ENCODE assay signal across 8 mouse cellular contexts in genomic region chr2:25210686-25211085, GRCm38 (mm10). TPM values are rescaled to one million over a fixed set of nuclear protein-coding genes. Genes with fewer than 3 reads are reported as not detected.
A peak's percentile ranks its signal among the peaks of the same experiment; 100 is the strongest.
DNase-seq lines count a peak whose midpoint lies in the region; ATAC-seq lines count a peak whose summit lies in the region.

No protein-coding gene starts in this region.

- WGBS in lung, embryonic 15.5 days = 1% methylated on average over 24 of the region's 24 CpGs
- under 1% methylated on average over 24 of the region's 24 CpGs for WGBS in limb, embryonic 11.5 days
- under 1% methylated on average over 24 of the region's 24 CpGs for WGBS in neural tube, embryonic 14.5 days

- peaks cover 22% of the 10 kb centered on the region for H3K4me1 ChIP-seq in lung, embryonic 15.5 days
- peaks cover 10% of the 10 kb centered on the region for H3K4me1 ChIP-seq in limb, embryonic 11.5 days (ENCODE audit: control insufficient read depth, insufficient read depth, low read length)
- H3K4me1 ChIP-seq in neural tube, embryonic 14.5 days (ENCODE audit: control insufficient read depth, insufficient read depth, low read length) = peaks cover 20% of the 10 kb centered on the region

- peak overlapping the region; percentile 91 for H3K9ac ChIP-seq in lung, embryonic 15.5 days
- peak overlapping the region; percentile 85 for H3K9ac ChIP-seq in limb, embryonic 11.5 days (ENCODE audit: low read length)
- H3K9ac ChIP-seq in neural tube, embryonic 14.5 days (replicated peaks; ENCODE audit: low read depth, low read length) = peak overlapping the region; percentile 90

- peaks cover 19% of the 10 kb centered on the region for H3K36me3 ChIP-seq in lung, embryonic 15.5 days
- H3K36me3 ChIP-seq in limb, embryonic 11.5 days (ENCODE audit: control insufficient read depth, insufficient read depth, low read length) = peaks cover 10% of the 10 kb centered on the region
- peaks cover 16% of the 10 kb centered on the region; the same call in 1 of the 2 replicates for H3K36me3 ChIP-seq in neural tube, embryonic 14.5 days (ENCODE audit: control insufficient read depth, insufficient read depth, low read length)

- peak overlapping the region; percentile 90 for H3K27ac ChIP-seq in lung, embryonic 15.5 days
- peak overlapping the region; percentile 83 for H3K27ac ChIP-seq in limb, embryonic 11.5 days (replicated peaks; ENCODE audit: low read depth, low read length)
- H3K27ac ChIP-seq in neural tube, embryonic 14.5 days (ENCODE audit: low read depth, low read length) = peak overlapping the region; percentile 85

- H3K4me3 ChIP-seq in lung, embryonic 15.5 days = peak overlapping the region; percentile 87
- peak overlapping the region; percentile 91 for H3K4me3 ChIP-seq in limb, embryonic 11.5 days (ENCODE audit: low read depth, low read length)
- H3K4me3 ChIP-seq in neural tube, embryonic 14.5 days (ENCODE audit: low read depth, low read length) = peak overlapping the region; percentile 87

- peak overlapping the region; percentile 75 for H3K4me2 ChIP-seq in lung, embryonic 15.5 days
- peak overlapping the region; percentile 92 for H3K4me2 ChIP-seq in limb, embryonic 11.5 days (ENCODE audit: low read depth, severe bottlenecking)
- peak overlapping the region; percentile 92 for H3K4me2 ChIP-seq in neural tube, embryonic 14.5 days (ENCODE audit: low read depth, low read length)

- H3K27me3 ChIP-seq in lung, embryonic 15.5 days = no peaks in the 10 kb centered on the region
- H3K27me3 ChIP-seq in limb, embryonic 11.5 days (ENCODE audit: control insufficient read depth, insufficient read depth, low read length) = no peaks in the 10 kb centered on the region
- no peaks in the 10 kb centered on the region for H3K27me3 ChIP-seq in neural tube, embryonic 14.5 days (ENCODE audit: control insufficient read depth, insufficient read depth, low read length)

- ATAC-seq in lung, embryonic 15.5 days (ENCODE audit: borderline replicate concordance, extremely low read depth, low FRiP score, low TSS enrichment) = no peak
- ATAC-seq in erythroblast, adult 5-6 weeks (replicated peaks; ENCODE audit: low FRiP score, poor library complexity, severe bottlenecking) = peak; percentile 48
- ATAC-seq in limb, embryonic 11.5 days (ENCODE audit: insufficient number of reproducible peaks, low FRiP score, low TSS enrichment, low read depth) = no peak; the same call in 1 of the 2 replicates
- peak; percentile 36; the same call in 1 of the 2 replicates for ATAC-seq in neural tube, embryonic 14.5 days (ENCODE audit: low read depth)

- no peaks in the 10 kb centered on the region for H3K9me3 ChIP-seq in lung, embryonic 15.5 days
- H3K9me3 ChIP-seq in limb, embryonic 11.5 days (ENCODE audit: control insufficient read depth, low read length) = no peaks in the 10 kb centered on the region
- no peaks in the 10 kb centered on the region for H3K9me3 ChIP-seq in neural tube, embryonic 14.5 days (ENCODE audit: control insufficient read depth, low read length)

- DNase-seq in lung, postnatal 25 days (ENCODE audit: low spot score) = no peak
- no peak for DNase-seq in limb, embryonic 11.5 days (ENCODE audit: low spot score)
- DNase-seq in natural killer cell, adult 2 months (ENCODE audit: low spot score in 2 of 2) = no peak
- DNase-seq in left cerebral cortex, adult 8-10 months (ENCODE audit: low spot score in 2 of 2) = no peak
- no peak for DNase-seq in urinary bladder, postnatal 25 days (ENCODE audit: low spot score)

RNA-seq across cellular contexts. Expression of gene Nelfb, which starts 0.6 kb away (rescaled TPM):
- polyA plus RNA-seq in lung, embryonic 15.5 days (2015; fragmentation: Nextera tagmentation; extraction: Ambion mirVana) = 121 and 122 TPM in 2 replicates
- 0.77 and 6.1 TPM in 2 replicates for total RNA-seq in erythroblast, adult 5-6 weeks (2015; ENCODE audit: low replicate concordance)
- total RNA-seq in erythroblast, adult 5-6 weeks (2017; ENCODE audit: low replicate concordance) = 19.5 and 25.7 TPM in 2 replicates
- 103 and 106 TPM in 2 replicates for polyA plus RNA-seq in limb, embryonic 11.5 days (2014; fragmentation: Nextera tagmentation; extraction: Ambion mirVana)
- 74.7 and 86.2 TPM in 2 replicates for polyA plus RNA-seq in neural tube, embryonic 14.5 days (2014; fragmentation: Nextera tagmentation; extraction: Ambion mirVana)
- 10 to 100 TPM; 58.4 to 64.2 (median 59.4) TPM for total RNA-seq in left cerebral cortex, adult 8-10 months (2022)

RNA-seq across cellular contexts. Expression of gene Stpg3, which starts 3.8 kb away (rescaled TPM):
- polyA plus RNA-seq in lung, embryonic 15.5 days (2015; fragmentation: Nextera tagmentation; extraction: Ambion mirVana) = not detected in 2 replicates
- not detected in 2 replicates for total RNA-seq in erythroblast, adult 5-6 weeks (2015; ENCODE audit: low replicate concordance)
- 0.34 TPM in 1 of 2 replicates, not detected in the other for total RNA-seq in erythroblast, adult 5-6 weeks (2017; ENCODE audit: low replicate concordance)
- 0.19 TPM in 1 of 2 replicates, not detected in the other for polyA plus RNA-seq in limb, embryonic 11.5 days (2014; fragmentation: Nextera tagmentation; extraction: Ambion mirVana)
- polyA plus RNA-seq in neural tube, embryonic 14.5 days (2014; fragmentation: Nextera tagmentation; extraction: Ambion mirVana) = not detected in 2 replicates
- total RNA-seq in left cerebral cortex, adult 8-10 months (2022) = under 1 TPM in 3 of 4 experiments, not detected in 1; 0.23 to 0.82 (median 0.30) TPM

RNA-seq across cellular contexts. Expression of gene Fam166a, which starts 7.9 kb away (rescaled TPM):
- 0.69 and 1.4 TPM in 2 replicates for polyA plus RNA-seq in lung, embryonic 15.5 days (2015; fragmentation: Nextera tagmentation; extraction: Ambion mirVana)
- not detected in 2 replicates for total RNA-seq in erythroblast, adult 5-6 weeks (2015; ENCODE audit: low replicate concordance)
- total RNA-seq in erythroblast, adult 5-6 weeks (2017; ENCODE audit: low replicate concordance) = not detected in 2 replicates
- not detected in 2 replicates for polyA plus RNA-seq in limb, embryonic 11.5 days (2014; fragmentation: Nextera tagmentation; extraction: Ambion mirVana)
- polyA plus RNA-seq in neural tube, embryonic 14.5 days (2014; fragmentation: Nextera tagmentation; extraction: Ambion mirVana) = 0.91 TPM in 1 of 2 replicates, not detected in the other
- total RNA-seq in left cerebral cortex, adult 8-10 months (2022) = 1 to 10 TPM in 1 of 4 experiments, not detected in 3; 1.4 TPM

RNA-seq across cellular contexts. Expression of gene Tubb4b, which starts 13.8 kb away (rescaled TPM):
- 704 and 709 TPM in 2 replicates for polyA plus RNA-seq in lung, embryonic 15.5 days (2015; fragmentation: Nextera tagmentation; extraction: Ambion mirVana)
- total RNA-seq in erythroblast, adult 5-6 weeks (2015; ENCODE audit: low replicate concordance) = 161 and 203 TPM in 2 replicates
- 205 and 234 TPM in 2 replicates for total RNA-seq in erythroblast, adult 5-6 weeks (2017; ENCODE audit: low replicate concordance)
- polyA plus RNA-seq in limb, embryonic 11.5 days (2014; fragmentation: Nextera tagmentation; extraction: Ambion mirVana) = 526 and 567 TPM in 2 replicates
- 361 and 387 TPM in 2 replicates for polyA plus RNA-seq in neural tube, embryonic 14.5 days (2014; fragmentation: Nextera tagmentation; extraction: Ambion mirVana)
- total RNA-seq in left cerebral cortex, adult 8-10 months (2022) = 100 to 1,000 TPM; 332 to 365 (median 345) TPM

RNA-seq across cellular contexts. Expression of gene Tor4a, which starts 14.0 kb away (rescaled TPM):
- 8.8 and 11.7 TPM in 2 replicates for polyA plus RNA-seq in lung, embryonic 15.5 days (2015; fragmentation: Nextera tagmentation; extraction: Ambion mirVana)
- 3.1 and 5.0 TPM in 2 replicates for total RNA-seq in erythroblast, adult 5-6 weeks (2015; ENCODE audit: low replicate concordance)
- total RNA-seq in erythroblast, adult 5-6 weeks (2017; ENCODE audit: low replicate concordance) = 6.7 and 7.4 TPM in 2 replicates
- 3.1 and 3.7 TPM in 2 replicates for polyA plus RNA-seq in limb, embryonic 11.5 days (2014; fragmentation: Nextera tagmentation; extraction: Ambion mirVana)
- polyA plus RNA-seq in neural tube, embryonic 14.5 days (2014; fragmentation: Nextera tagmentation; extraction: Ambion mirVana) = 0.88 and 1.4 TPM in 2 replicates
- 1 to 10 TPM; 2.2 to 3.4 (median 2.5) TPM for total RNA-seq in left cerebral cortex, adult 8-10 months (2022)

Comparison
In these comparisons a context has a peak if more than half of its experiments do, and no peak if none do; other contexts are left out.
1. ATAC-seq: peak in erythroblast, adult 5-6 weeks (single experiment) and neural tube, embryonic 14.5 days (single experiment); none in lung, embryonic 15.5 days (single experiment) and limb, embryonic 11.5 days (single experiment).
2. Peak in every context shown above with its lines, with median percentiles within 50 percentile points of each other: H3K27ac ChIP-seq, H3K4me2 ChIP-seq, H3K4me3 ChIP-seq and H3K9ac ChIP-seq.